Mouse (Mus musculus) ovary, adult 2 months (tissue): ENCODE measurements around the gene Dclk1. TPM values are rescaled to one million over a fixed set of nuclear protein-coding genes. Genes with fewer than 3 reads are reported as not detected.

Source experiments
- polyA plus RNA-seq: library from polyadenylated mRNA; depleted of rRNA; stranded (reverse); fragments of >200 nt; gene quantifications from 2 replicates; pipeline ENCODE4 v1.2.3, GENCODE M21; 2012; rRNA removed

Dclk1 gene
- 5.1 and 7.8 TPM in 2 replicates for polyA plus RNA-seq

DNA sequence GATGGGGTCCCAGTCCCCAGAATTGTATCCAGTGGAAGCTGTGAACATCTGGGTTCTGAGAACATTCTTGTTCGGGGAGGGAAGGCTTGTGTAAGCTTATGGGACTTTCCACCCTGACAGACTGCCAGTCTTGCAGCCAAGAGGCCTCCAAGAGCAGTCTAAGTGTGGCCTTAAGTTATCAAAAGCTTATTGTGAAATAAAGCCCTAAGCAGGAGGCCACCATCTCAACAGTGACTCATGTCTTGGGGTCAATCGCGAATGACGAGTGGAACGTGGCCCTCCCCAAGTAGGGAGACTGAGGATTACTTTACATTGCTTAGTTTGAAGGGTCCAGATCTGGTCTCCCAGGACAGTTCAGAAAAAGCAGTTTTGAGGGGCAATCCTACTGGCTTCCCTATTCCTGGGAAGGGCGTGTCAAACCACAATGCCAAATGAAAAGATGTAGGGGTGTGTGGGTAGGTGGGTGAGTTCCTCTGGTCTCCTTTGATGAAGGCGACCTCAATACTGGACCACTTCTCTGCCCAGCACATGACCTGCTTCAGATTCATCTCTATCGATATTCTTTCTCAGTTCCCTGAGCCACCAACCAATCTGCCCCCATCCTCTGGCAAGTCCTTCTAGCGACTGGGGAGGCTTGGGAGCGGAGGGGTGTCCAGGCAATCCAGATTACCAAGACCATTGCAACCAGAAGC lies at the start of gene Dclk1:
Dclk1 (plus strand) TSS at position 635 of the 692 bp plus-strand sequence.

GRCm38 (mm10) chr3:55472110-55472509 lies 229.9 kb downstream of the Dclk1 start, which contains the start of gene Gm21954:
Gene Gm21954, minus strand, starts transcription at chr3:55472210.

Other genes with a start within 250 kb of the Dclk1 start
- 0.28 and 0.46 TPM in 2 replicates for gene Ccna1, start 186.9 kb upstream of the Dclk1 start, polyA plus RNA-seq
- 13.8 and 14.8 TPM in 2 replicates for gene Spg20, start 130.3 kb upstream of the Dclk1 start, polyA plus RNA-seq
- gene Ccdc169, start 105.0 kb upstream of the Dclk1 start, polyA plus RNA-seq: not detected in 2 replicates
- gene Sohlh2, start 60.3 kb upstream of the Dclk1 start, polyA plus RNA-seq: 0.70 and 0.77 TPM in 2 replicates
- not detected in 2 replicates for gene Gm21954, start 229.8 kb downstream of the Dclk1 start, polyA plus RNA-seq